Mouse (Mus musculus) megakaryocyte progenitor cell, adult 5-6 weeks (primary cell): ENCODE data around the gene Mdfi. TPM values are rescaled to one million over a fixed set of nuclear protein-coding genes. Genes with fewer than 3 reads are reported as not detected.
A peak's percentile ranks its signal among the peaks of the same experiment; 100 is the strongest.
"Not testable (repeated sequence)": the region's sequence is repeated elsewhere in the genome, so short reads cannot be mapped to it uniquely, and the experiment has no call there.

Experiments
- ATAC-seq: replicated peaks from 2 replicates; pipeline ENCODE4 v1.8.0; 2016; ENCODE audit warnings: mild to moderate bottlenecking, moderate TSS enrichment, inconsistent platforms; ENCODE audit not compliant: poor library complexity
- total RNA-seq, 2 experiments: library from RNA; stranded (forward) in 1 of 2; stranded (reverse) in 1 of 2; fragments of 157-497, 149-512 nt in 1 of 2; fragments of 200-1000 nt in 1 of 2; gene quantifications; 2 replicates each; pipeline versions ENCODE4 v1.2.3 to v1.2.4; 2015 to 2017

Gene Mdfi
- 2.9 and 4.1 TPM in 2 replicates for total RNA-seq (2015)
- 1.5 and 3.8 TPM in 2 replicates for total RNA-seq (2017)

DNA sequence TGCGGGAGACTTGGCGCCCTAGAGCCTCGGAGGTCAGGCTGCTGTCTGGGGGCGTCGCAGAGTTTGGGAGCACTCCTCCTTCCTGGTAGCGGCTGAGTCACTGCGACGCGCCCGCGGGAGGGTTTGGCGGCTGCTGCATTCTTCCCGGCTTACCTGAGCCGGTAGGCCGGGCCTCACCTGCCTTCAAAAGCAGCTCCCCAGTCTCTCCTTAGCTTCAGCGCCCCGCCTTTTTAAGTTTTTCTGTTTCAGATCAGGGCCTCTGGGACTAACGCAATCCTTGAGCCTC is at the start of gene Mdfi:
Gene Mdfi (minus strand): TSS at position 210 of the 286 bp plus-strand sequence.
- ATAC-seq = no peak

DNA sequence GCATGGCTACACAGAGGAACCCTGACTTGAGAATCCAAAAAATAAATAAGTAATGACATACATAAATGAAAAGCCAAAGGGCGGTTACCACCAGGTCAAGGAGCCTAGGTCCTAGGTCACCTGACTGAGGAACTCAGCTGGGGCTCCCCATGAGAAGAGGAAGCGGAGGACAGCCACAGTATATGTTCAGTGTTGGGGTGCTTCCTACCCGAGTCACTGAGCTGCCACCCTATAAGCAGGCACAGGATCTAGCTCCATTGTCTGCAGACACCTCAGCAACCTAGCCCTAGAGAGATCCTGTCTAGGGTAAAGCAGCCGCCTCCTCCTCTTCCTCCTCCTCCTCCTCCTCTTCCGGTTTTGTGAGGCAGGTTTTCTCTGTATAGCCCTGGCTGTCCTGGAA is 48.6 kb upstream of the Mdfi start:
- peak; percentile 15; the same call in 1 of the 2 replicates for ATAC-seq

DNA sequence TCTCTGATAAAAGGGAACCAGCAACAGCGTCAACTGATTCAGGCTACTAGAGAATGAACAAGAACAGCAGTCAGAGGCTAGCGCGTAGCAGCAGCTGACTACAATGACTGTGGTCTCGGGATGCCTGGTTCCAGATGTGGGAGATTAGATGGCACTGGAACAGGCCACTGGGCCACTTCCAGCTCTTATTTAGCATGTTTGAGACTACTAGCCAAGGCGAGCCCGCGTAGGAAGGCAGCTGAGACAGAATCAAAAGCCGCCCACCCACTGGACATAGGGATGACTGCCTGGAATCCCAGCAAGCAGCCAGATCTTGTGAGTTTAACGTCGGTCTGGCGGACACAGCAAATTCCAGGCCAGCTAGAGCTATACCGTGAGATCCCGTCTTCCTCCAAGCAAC is 46.8 kb upstream of the Mdfi start:
- no peak for ATAC-seq

DNA sequence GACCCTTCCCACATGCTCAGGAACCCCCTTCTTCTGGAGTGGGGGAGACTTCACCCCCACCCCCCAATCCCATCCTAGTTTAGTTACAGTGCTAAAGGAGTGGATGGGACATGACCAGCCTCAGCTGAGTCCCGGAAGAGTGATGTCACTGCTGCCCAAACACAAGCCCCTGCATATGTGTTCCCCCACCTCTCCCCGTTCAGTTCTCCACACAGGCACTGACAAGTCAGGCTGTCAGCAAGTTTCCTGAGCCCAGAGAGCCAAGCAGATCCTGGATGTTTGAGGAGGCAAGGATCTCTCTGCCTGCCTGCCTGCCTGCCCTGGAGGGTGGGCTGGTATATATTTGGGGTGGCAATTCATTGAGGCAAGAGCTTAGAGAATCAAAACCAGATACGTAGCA is 44.7 kb upstream of the Mdfi start:
- ATAC-seq = no peak

DNA sequence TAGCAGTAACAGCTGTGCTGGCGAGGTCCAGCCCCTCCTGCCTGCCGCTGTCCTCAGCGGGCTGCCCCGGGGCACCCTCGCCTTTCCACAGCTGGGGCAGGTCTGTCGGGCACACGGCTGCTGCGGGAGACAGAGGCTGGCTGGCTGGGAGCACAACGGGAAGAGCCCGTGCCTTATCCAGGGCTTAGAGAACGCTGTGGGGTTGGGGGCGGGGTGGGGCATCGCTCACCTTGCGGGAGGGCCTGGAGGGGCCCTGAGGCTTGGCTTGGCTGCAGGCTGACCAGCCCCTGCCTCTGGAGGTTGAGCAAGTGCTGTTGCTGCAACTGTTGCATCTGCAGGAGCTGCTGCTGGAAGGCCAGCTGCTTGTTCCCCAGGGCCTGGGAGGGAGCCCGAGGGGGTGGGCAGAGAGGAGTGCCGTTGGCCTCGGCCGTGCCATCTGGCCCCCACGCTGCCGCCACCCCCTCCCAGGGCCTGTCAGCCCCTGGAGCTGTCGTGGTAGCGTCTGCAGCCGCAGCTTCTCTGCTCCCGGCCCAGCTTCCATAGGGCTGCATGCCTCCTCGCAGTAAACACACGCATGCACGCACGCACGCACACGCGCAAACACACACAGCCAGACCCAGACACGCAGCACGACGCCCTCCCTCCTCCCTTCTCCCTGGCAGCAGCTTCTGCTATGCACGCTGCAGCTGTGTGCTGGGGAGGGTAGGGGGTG is 44.0 kb upstream of the Mdfi start:
- no peak; the same call in 1 of the 2 replicates for ATAC-seq

DNA sequence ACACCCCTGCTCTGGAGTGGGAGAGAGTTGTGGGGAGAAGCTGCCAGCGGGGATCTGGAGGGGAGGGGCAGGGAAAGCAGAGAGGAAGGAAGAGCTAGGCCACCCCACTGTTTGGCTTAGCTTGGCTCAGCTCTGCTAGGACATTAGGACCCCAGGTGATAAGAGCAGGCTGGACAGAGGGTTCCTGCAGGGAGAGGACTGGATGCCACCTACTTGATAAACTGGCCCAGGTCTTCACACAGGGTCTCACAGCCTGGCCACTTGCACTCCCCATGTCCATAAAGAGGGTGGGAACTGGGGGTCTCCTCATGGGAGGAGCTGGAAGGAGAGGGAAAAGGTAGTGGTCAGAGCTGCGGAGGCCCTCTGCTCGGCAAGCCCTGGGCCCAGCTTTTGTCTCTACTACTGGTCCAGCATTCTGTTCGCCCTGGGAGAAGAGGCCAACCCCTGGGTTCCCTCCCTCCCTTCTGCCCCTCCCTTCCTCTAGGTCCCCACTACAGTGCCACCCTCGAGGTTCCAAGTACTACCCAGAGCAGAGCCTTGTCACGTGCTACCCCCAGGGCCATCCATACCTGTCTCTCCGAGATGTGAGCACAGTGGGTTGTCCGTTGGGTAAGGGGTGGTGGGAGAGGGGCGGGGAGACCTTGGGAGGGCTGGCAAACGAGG is 43.4 kb upstream of the Mdfi start:
- ATAC-seq = no peak

- ATAC-seq = no peak
These were observed 42.6 kb upstream of the Mdfi start for GRCm38 (mm10) chr17:47876776-47877714.

- ATAC-seq = peak; percentile 92
These were observed 38.9 kb upstream of the Mdfi start for GRCm38 (mm10) chr17:47873341-47873791.

GRCm38 (mm10) chr17:47872311-47873011 is 38.0 kb upstream of the Mdfi start:
- no peak for ATAC-seq

DNA sequence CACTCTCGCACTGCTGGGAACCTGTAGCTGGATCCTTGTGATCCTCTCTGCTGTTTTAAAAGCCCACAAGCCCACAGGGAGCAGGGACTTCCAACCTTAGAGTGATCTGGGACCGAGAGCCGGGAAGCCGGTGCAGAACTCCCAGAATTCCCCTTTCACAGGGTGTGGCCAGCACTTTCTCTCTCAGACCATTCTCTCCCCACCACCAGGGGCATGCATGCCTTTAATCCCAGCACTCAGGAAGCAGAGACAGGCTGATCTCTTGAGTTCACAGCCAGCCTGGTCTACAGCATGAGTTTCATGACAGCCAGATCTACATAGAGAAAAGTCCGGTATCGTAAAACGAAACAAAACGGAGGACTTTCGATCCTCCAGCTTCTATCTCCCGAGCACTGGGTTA is 35.4 kb upstream of the Mdfi start:
- no peak for ATAC-seq

DNA sequence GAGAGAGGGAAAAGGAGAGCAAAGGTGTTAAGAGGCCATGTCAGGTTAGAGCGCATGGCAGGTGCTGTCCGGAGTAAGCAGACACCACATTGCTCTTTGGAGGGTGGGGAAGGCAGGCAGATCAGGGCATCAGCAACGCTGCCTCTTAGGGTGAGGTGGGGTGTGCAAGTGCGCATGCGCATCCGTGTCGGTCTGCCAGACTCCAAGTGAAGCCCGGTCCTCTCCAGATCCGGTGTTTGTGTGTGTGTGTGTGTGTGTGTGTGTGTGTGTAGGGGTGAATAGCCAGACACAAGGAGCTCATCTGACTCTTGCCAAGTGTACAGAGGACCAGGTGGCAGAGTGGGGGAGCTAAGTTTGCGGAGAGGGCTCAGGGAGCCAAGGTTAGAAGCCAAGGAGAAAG is 31.5 kb upstream of the Mdfi start:
- no peak for ATAC-seq

DNA sequence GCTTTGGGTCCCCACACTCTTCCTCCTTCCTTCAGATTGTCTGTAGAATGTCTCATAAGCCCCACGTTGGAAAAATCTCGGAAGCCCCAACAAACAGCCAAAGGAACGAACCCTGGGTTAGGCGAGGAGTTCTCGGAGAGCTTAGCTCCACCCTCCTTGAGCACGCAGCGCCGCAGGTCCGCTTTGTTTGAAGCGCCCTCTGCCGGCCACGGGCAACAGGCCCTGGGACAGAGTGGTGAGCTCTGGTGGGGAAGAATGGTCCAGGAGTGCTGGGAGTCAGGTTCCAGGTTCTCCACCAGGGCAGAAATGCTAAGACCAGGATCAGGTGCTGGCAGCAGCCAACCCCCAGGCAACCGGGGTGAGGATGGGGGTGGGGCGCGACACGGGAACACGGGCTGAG is 30.0 kb upstream of the Mdfi start:
- ATAC-seq = peak; percentile 97

- no peak for ATAC-seq
These were observed 28.9 kb upstream of the Mdfi start for GRCm38 (mm10) chr17:47863437-47863836.

DNA sequence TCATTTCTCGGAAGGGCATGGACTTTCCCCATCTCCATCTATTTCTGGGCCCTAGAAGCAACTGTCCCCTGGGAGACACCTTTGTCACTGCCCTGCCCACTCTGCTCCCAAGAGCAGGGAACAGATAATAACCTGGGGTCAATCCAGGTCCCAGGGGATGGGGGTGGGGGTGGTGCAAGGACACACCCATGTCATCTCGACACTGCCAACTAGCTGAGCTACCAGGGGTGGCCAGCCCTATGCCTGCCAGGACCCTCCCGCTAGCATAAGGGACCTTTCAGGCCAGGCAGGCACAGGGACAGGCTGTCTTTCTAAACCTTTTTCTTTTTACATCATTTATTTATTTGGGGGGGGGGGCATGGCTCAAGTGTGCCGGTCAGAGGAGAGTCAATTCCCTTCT is 28.5 kb upstream of the Mdfi start:
- ATAC-seq = no peak

GRCm38 (mm10) chr17:47855544-47855943 is 21.1 kb upstream of the Mdfi start:
- no peak for ATAC-seq

GRCm38 (mm10) chr17:47854908-47855307 is 20.4 kb upstream of the Mdfi start:
- ATAC-seq = no peak

- ATAC-seq = peak; percentile 87
These were observed 19.3 kb upstream of the Mdfi start for GRCm38 (mm10) chr17:47853760-47854159.

- no peak for ATAC-seq
These were observed 18.8 kb upstream of the Mdfi start for GRCm38 (mm10) chr17:47853336-47853735.

DNA sequence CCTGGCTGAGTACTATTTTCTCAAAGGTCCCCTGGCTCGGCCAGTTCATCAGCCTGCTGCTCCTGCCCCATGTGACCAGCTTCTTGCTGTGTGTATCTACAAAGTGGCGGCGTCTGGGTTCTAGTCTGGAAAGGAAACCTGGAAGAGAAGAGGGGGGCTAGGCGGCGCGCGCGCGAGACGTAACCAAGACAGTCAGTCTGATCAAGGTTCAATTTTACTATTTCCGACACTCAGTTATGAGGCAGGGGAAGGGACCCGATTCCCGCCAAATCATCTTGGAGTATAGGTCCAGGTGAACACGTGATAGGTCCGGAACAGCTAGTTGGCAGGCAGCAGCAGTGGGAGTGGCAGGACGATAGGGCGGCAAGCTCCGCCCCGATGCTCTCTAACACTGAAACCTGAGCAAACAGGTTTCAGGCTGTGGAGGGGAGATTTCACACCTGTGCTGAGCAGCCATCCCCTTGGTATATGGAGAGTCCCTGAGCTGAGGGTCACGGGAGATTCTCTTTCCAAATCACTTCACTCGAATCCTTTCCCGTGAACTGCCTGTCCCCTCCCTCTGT is 17.4 kb upstream of the Mdfi start:
- ATAC-seq = not testable (repeated sequence)

- ATAC-seq = peak; percentile 54
These were observed 16.3 kb upstream of the Mdfi start for GRCm38 (mm10) chr17:47850639-47851314.
